Mouse (Mus musculus): ENCODE measurements around the gene Tnnc1.

DNA sequence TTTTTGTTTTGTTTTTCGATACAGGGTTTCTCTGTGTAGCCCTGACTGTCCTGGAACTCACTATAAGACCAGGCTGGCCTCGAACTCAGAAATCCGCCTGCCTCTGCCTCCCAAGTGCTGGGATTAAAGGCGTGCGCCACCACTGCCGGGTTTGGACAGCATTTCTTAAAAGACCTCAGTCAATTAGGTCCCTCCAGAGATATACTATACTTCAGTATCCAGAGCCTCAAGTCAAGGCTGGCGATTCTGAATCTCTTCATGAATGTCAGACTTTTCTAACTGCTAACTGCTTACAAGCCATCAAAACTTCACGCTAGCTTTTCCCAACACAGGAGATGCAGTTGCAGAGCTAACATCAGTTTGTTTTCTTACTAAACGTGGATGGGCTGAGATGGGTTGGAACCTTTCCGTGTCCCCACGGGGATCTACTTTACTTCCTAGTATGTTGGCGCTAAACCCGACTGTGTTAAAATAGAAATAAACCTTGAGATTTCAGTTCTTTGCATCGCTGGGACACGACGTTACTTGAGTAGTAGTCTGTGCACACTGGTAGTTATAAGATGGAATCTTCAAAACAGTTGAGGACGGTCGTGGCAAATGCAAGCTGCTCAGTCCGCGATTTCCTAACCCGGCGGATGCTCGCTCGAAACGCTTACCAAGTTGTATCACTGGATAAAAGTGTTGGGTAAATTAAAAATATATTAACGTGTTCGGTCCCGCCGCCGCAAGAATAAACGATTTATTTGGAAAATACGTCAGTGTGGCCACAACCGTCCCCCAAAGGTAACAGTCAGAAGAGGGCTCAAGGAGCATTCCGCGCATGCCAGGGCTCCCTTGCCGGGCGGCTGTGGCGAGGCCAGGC, 42.3 kb downstream of the Tnnc1 start:
- TF ChIP-seq CTCF (IDR thresholded peaks at IDR 0.05; ENCODE audit: extremely low read depth, insufficient read depth, insufficient read length, insufficient replicate concordance) (no peak), POLR2A (IDR thresholded peaks at IDR 0.05; ENCODE audit: low read depth, low read length) (no peak)

Measured in spleen, adult 2 months (tissue).